8 mouse cellular contexts compared by ENCODE assay signal in the genomic region with DNA sequence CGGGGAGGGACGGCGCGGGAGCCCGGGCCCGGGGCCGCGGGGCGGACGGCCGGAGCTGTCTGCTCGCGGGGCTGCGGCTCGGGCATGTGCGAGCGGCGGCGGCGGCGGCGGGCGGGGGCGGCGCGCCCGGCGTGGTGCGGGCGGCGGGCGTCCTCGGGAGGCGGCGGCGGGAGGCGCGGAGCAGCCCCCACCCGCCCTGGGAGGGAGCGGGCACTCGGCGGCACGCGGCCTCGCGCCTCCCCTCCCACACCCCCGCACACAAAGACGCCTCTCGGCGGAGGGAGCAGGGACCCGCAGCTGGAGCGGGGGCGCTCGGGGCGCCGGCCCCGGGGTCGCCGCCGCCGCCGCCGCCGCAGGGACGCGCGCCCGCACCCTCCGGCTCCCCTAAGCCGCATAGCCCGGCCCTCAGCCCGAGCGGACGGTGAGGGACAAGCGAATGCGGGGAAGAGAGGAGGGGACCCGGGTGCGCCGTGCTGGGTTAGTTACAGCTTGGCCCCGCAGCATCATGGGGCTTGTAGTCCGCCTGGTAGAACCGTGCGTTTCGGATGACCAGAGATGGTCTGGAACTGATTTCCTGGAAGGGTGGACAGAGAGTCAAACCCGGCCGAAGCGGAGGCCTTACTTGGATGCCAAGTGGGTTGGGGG. TPM values are rescaled to one million over a fixed set of nuclear protein-coding genes. Genes with fewer than 3 reads are reported as not detected.
A peak's percentile ranks its signal among the peaks of the same experiment; 100 is the strongest.
DNase-seq lines count a peak whose midpoint lies in the region; ATAC-seq and TF ChIP-seq lines count a peak whose summit lies in the region.
"Had no signal": no experiment of that assay in that cellular context is flagged by ENCODE, and none has a peak within 500 bp of the region (broad histone marks: within the 10 kb centered on the region; RNA-seq: fewer than 3 reads in every experiment).

A gene (minus strand): TSS at position 88 of the 645 bp plus-strand sequence.

- H3K9me3 ChIP-seq in hindbrain, embryonic 11.5 days (ENCODE audit: control insufficient read depth, low read length): no peaks in the 10 kb centered on the region

- intact Hi-C loops in left cerebral cortex, adult 2 months (cut with DNase I): loop anchor here (2.0 to 10.0 kb wide), 3 partner anchors 118 to 495 kb away; a partner anchor contains a TSS

- DNase-seq in Muller cell, postnatal 12 days (ENCODE audit: inconsistent ontology term): peak; percentile 74
- DNase-seq in forelimb bud, embryonic 11.5 days (ENCODE audit: low read depth, low spot score): peak; percentile 67
- DNase-seq in hindbrain, embryonic 11.5 days (ENCODE audit: low spot score): peak; percentile 86
- peak; percentile 75 to 77 for DNase-seq in left cerebral cortex, adult 2 months (ENCODE audit: extremely low spot score in 1 of 2, low spot score in 2 of 2)
- DNase-seq in lung, postnatal 4 days: peak; percentile 77 to 81
- DNase-seq in right cerebral cortex, postnatal 36 days (ENCODE audit: low spot score in 2 of 2): peak; percentile 72 to 82

- ATAC-seq in cerebellum, adult (ENCODE audit: insufficient number of reproducible peaks, low FRiP score, low TSS enrichment): peak; percentile 52; the same call in 1 of the 2 replicates
- ATAC-seq in hindbrain, embryonic 11.5 days (ENCODE audit: low FRiP score): peak; percentile 60

- H3K4me3 ChIP-seq in hindbrain, embryonic 11.5 days (ENCODE audit: low read depth, low read length): peak within 1 kb of the TSS; percentile 90
- peak within 1 kb of the TSS; percentile 80 for H3K4me3 ChIP-seq in left cerebral cortex, adult 2 months

- H3K36me3 ChIP-seq in hindbrain, embryonic 11.5 days (ENCODE audit: control insufficient read depth, insufficient read depth, low read length): no peaks in the 10 kb centered on the region

- peak within 1 kb of the TSS; percentile 93 for H3K9ac ChIP-seq in hindbrain, embryonic 11.5 days (ENCODE audit: low read depth, low read length)

- under 1% methylated on average over 25 of the region's 87 CpGs for whole genome bisulfite sequencing in hindbrain, embryonic 11.5 days

- H3K27me3 ChIP-seq in hindbrain, embryonic 11.5 days (ENCODE audit: control insufficient read depth, insufficient read depth, low read length): no peaks in the 10 kb centered on the region

- H3K4me2 ChIP-seq in hindbrain, embryonic 11.5 days (replicated peaks; ENCODE audit: low read depth, low read length): peak within 1 kb of the TSS; percentile 82

- peak within 1 kb of the TSS; percentile 86 for H3K27ac ChIP-seq in hindbrain, embryonic 11.5 days (ENCODE audit: low read depth, low read length)
- peak within 1 kb of the TSS; percentile 98 for H3K27ac ChIP-seq in left cerebral cortex, adult 2 months

- no peak for TF ChIP-seq CTCF in left cerebral cortex, adult 2 months (IDR thresholded peaks at IDR 0.05)

- peaks cover 26% of the 10 kb centered on the region for H3K4me1 ChIP-seq in hindbrain, embryonic 11.5 days (replicated peaks; ENCODE audit: control insufficient read depth, insufficient read depth, low read length)

RNA-seq across cellular contexts. Expression of the gene that starts here (rescaled TPM):
- polyA plus RNA-seq in hindbrain, embryonic 11.5 days (2014; fragmentation: Nextera tagmentation; extraction: Ambion mirVana): 13.1 and 13.9 TPM in 2 replicates
- total RNA-seq in left cerebral cortex, adult 2 months (2021): 10 to 100 TPM; 89.7 to 91.7 TPM
- total RNA-seq: neutrophil, adult 5-6 weeks had no signal

Comparison
In these comparisons a context has a peak if more than half of its experiments do, and no peak if none do; other contexts are left out.
1. Peak in every context shown above with its lines: DNase-seq, ATAC-seq, H3K4me3 ChIP-seq and H3K27ac ChIP-seq.